Mouse (Mus musculus) fibroblast of lung, adult 2 months (primary cell): ENCODE measurements at regions not wholly inside any gene's neighbourhood (a gene's known extent, or its start where the extent isn't known, plus 50 kb on each side); places are given as distances from the start of the nearest gene placed in this dataset.
"Not testable (repeated sequence)": the region's sequence is repeated elsewhere in the genome, so short reads cannot be mapped to it uniquely, and the experiment has no call there.

ENCODE experiments used
- DNase-seq: peaks from one replicate; pipeline ENCODE4 v3.0.0-alpha.2; 2011; ENCODE audit warnings: low read depth

GRCm38 (mm10) chr12:82056782-82057611 lies 112.1 kb upstream of the Sipa1l1 start:
- DNase-seq = not testable (repeated sequence)

- DNase-seq = no peak
Measured at GRCm38 (mm10) chr12:82064986-82065385, 104.1 kb upstream of the Sipa1l1 start.

- DNase-seq = no peak
Measured at GRCm38 (mm10) chr12:82066860-82067259, 102.3 kb upstream of the Sipa1l1 start.

- DNase-seq = no peak
Measured at GRCm38 (mm10) chr12:82069621-82070020, 99.5 kb upstream of the Sipa1l1 start.

- peak; percentile 77 for DNase-seq
Measured at GRCm38 (mm10) chr12:82072810-82073465, 96.2 kb upstream of the Sipa1l1 start.

- DNase-seq = no peak
Measured at GRCm38 (mm10) chr12:82075479-82076221, 93.5 kb upstream of the Sipa1l1 start.

- DNase-seq = no peak
Measured at GRCm38 (mm10) chr12:82076766-82077165, 92.4 kb upstream of the Sipa1l1 start.

GRCm38 (mm10) chr12:82077945-82078344 lies 91.2 kb upstream of the Sipa1l1 start:
- no peak for DNase-seq

GRCm38 (mm10) chr12:82078740-82079139 lies 90.4 kb upstream of the Sipa1l1 start:
- DNase-seq = no peak

GRCm38 (mm10) chr12:82080196-82080880 lies 88.8 kb upstream of the Sipa1l1 start:
- DNase-seq = no peak

- DNase-seq = not testable (repeated sequence)
Measured at GRCm38 (mm10) chr12:82082596-82082995, 86.5 kb upstream of the Sipa1l1 start.

GRCm38 (mm10) chr12:82085771-82086400 lies 83.2 kb upstream of the Sipa1l1 start:
- DNase-seq = no peak

GRCm38 (mm10) chr12:82086441-82086840 lies 82.7 kb upstream of the Sipa1l1 start:
- DNase-seq = no peak

- DNase-seq = no peak
Measured at GRCm38 (mm10) chr12:82089288-82089687, 79.8 kb upstream of the Sipa1l1 start.

GRCm38 (mm10) chr12:82093317-82093716 lies 75.8 kb upstream of the Sipa1l1 start:
- no peak for DNase-seq

- no peak for DNase-seq
Measured at GRCm38 (mm10) chr12:82095396-82095795, 73.7 kb upstream of the Sipa1l1 start.

- no peak for DNase-seq
Measured at GRCm38 (mm10) chr12:82097126-82097525, 72.0 kb upstream of the Sipa1l1 start.

- DNase-seq = no peak
Measured at GRCm38 (mm10) chr12:82097620-82098019, 71.5 kb upstream of the Sipa1l1 start.

- no peak for DNase-seq
Measured at GRCm38 (mm10) chr12:82104211-82104610, 64.9 kb upstream of the Sipa1l1 start.

- DNase-seq = no peak
Measured at GRCm38 (mm10) chr12:82105184-82106031, 63.7 kb upstream of the Sipa1l1 start.

- no peak for DNase-seq
Measured at GRCm38 (mm10) chr12:82115766-82116165, 53.4 kb upstream of the Sipa1l1 start.
